Mouse (Mus musculus): ENCODE measurements at regions not wholly inside any gene's neighbourhood (a gene's known extent, or its start where the extent isn't known, plus 50 kb on each side); places are given as distances from the start of the nearest gene placed in this dataset.

GRCm38 (mm10) chr1:122607309-122607708 is 1039.5 kb upstream of the Ddx18 start:
- no peak for DNase-seq (ENCODE audit: low spot score)

- no peak for DNase-seq (ENCODE audit: low spot score)
These were observed 1008.2 kb upstream of the Ddx18 start for GRCm38 (mm10) chr1:122575954-122576353.

DNA sequence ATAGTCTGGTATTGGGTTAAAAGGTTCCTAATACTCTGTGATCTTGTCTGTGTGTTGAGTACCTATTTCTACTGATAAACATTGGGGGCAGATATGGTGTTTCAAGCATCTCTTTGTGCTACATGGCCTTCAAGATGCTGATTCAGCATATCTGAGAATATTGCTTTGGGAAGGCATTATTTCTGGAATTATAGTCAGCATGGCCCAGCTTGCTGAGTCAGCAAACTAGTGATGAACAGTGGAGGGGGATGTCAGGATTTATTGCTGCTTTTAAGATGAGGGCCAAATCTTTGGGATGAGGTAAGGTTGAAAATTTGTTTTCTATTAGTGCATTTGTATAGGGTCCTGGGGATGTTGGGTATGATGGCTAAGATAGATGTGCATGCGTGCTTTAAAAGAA is 983.8 kb upstream of the Ddx18 start:
- no peak for DNase-seq (ENCODE audit: low spot score)

GRCm38 (mm10) chr1:122509580-122509979 is 941.8 kb upstream of the Ddx18 start:
- no peak for DNase-seq (ENCODE audit: low spot score)

GRCm38 (mm10) chr1:122501707-122502106 is 933.9 kb upstream of the Ddx18 start:
- no peak for DNase-seq (ENCODE audit: low spot score)

- no peak for DNase-seq (ENCODE audit: low spot score)
These were observed 910.2 kb upstream of the Ddx18 start for GRCm38 (mm10) chr1:122478003-122478402.

DNA sequence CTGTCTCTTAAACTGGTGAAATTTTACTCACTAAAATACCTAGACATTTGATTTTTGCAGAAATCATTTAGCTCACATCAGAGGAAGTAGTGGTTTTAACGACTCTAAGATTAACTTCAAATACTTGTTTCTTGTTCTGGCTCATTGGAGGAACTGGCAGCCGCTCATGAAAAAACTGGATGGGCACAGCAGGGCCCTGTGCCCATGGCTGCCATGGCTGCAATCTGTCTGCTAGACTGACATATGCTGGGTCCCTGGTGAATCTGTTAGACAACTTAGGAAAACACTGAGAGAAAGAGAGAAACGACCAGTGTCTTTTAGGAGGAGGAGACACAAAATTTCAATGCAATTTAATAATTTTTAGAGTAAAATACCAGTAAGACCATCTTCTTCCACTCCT is 896.1 kb upstream of the Ddx18 start:
- no peak for DNase-seq (ENCODE audit: low spot score)

- DNase-seq (ENCODE audit: low spot score), result no peak
These were observed 891.3 kb upstream of the Ddx18 start for GRCm38 (mm10) chr1:122459056-122459455.

DNA sequence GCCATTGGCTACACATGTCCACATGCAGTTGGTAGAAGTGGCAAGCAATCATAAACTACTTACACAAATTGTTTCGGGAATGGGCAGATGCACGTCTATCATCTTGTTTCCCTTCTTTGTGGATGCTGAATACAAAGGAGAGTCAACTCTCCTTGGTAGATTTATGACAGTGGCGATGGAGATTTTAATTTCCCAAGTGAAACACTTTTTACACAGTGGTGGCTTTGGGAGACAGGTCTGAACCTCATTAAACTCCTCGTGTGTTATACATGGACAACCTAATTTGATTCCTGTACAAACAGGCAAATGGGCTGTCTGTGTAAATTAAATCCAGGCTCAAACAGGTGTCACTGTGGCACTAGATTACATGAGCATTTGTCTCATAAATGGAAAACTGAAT is 887.1 kb upstream of the Ddx18 start:
- DNase-seq (ENCODE audit: low spot score), result no peak

GRCm38 (mm10) chr1:122453617-122454016 is 885.8 kb upstream of the Ddx18 start:
- no peak for DNase-seq (ENCODE audit: low spot score)

GRCm38 (mm10) chr1:122439358-122439757 is 871.6 kb upstream of the Ddx18 start:
- peak; percentile 0 for DNase-seq (ENCODE audit: low spot score)

GRCm38 (mm10) chr1:122423503-122423902 is 855.7 kb upstream of the Ddx18 start:
- no peak for DNase-seq (ENCODE audit: low spot score)

GRCm38 (mm10) chr1:122396342-122396741 is 828.6 kb upstream of the Ddx18 start:
- no peak for DNase-seq (ENCODE audit: low spot score)

- no peak for DNase-seq (ENCODE audit: low spot score)
These were observed 826.0 kb upstream of the Ddx18 start for GRCm38 (mm10) chr1:122393660-122394355.

GRCm38 (mm10) chr1:122357015-122357414 is 789.2 kb upstream of the Ddx18 start:
- DNase-seq (ENCODE audit: low spot score), result peak; percentile 100

DNA sequence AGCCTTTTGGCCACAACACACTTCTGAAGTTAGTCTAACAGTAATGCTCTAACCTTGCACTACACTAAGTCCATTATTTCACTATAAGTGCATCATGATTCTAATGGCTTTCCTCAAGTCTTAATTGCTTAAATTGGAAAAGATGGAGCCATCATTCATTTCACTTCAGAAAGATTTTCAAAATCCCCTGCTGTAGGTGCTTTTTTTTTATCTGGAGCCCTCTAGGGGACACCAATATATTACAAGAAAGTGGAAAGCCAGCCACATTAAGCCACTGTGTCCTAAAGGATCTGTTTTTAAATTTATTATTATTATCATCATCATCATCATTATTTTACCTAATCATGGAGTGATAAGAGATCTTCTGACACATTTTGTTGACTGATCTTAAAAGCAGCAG is 783.7 kb upstream of the Ddx18 start:
- no peak for DNase-seq (ENCODE audit: low spot score)

GRCm38 (mm10) chr1:122333267-122333666 is 765.5 kb upstream of the Ddx18 start:
- DNase-seq (ENCODE audit: low spot score), result no peak

- no peak for DNase-seq (ENCODE audit: low spot score)
These were observed 760.5 kb upstream of the Ddx18 start for GRCm38 (mm10) chr1:122328276-122328675.

Measured in c-Kit-positive CD71-positive TER-119-positive erythroid progenitor cells, embryonic 14.5 days (primary cell).